Mouse (Mus musculus) spleen, postnatal 10 days (tissue): ENCODE measurements around the gene Atp5mpl.

ENCODE experiments used
- DNase-seq, 2 experiments: peaks; one replicate each; pipeline ENCODE4 v3.0.0; 2021 to 2022; ENCODE audit warnings: low spot score in 2 of 2

The Atp5mpl gene

DNA sequence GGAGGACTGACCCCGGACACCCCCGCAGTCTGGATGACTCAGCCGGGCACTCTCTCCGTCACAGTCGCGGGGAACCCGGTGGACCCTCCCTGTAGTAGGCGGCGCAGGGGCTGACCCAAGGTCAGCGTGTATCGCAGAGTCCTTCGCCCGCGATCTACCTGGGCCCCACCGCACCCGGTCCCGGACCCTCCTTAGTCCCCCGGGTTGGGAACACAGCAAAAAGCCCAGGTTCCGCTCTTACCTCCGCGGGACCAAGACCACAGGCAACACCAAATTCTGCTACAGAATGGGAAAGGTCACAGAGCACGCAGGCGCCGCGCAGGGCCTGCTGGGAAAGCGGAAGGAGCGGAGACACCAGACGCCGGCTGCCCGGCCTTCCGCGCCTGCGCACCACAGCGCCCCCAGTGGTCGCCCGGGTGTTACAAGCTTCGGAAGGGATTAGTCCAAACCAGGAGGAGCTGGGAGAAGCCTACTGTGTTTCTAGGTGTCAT is at the start of gene Atp5mpl:
Atp5mpl (minus strand) TSS at position 295 of the 491 bp plus-strand sequence.
- DNase-seq = peak; percentile 98

DNA sequence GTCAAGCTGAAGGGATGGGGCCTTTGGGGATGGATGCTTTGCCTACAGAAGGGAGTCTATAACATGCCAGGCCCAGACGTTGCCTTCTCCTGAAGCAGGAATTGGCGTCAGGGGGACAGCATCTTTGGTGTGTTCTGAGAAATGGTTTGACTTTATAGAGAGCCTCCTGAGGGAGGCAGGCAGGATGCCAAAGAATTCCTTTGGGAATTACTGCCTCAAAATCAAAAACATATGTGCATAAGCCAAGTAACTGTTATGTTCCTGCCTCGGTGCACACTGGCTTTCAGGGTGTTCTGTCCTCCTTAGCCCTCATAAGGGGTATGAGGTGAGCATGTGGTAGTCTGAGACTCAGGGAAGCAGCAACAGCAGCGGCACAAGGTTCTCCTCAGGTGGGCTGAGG is 49.6 kb upstream of the Atp5mpl start:
- DNase-seq = no peak

DNA sequence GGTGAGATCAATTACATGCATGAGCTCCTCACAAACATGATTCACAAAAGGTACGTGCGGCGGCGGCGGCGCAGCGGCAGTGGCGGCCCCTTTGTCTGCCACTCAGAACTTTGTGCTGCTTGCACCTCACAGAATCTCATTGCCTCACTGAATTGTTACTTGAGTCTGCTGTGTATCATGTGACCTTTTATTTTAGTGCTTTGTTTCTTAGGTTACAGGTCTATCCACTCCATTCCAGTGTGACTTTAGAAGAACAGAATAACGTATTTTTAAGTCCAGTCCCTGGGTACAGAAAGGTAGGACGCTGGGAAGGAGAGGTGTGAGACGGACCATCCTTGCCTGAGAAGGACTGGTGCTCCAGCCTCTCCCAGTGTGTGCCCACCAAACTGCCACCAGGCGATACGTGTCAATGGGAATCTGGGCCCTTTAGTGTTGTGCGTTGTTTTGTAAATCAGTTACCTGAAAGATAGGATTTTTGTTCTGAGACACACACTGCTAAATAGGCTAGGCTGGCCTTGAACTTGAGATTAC is 46.6 kb upstream of the Atp5mpl start:
- DNase-seq = no peak

DNA sequence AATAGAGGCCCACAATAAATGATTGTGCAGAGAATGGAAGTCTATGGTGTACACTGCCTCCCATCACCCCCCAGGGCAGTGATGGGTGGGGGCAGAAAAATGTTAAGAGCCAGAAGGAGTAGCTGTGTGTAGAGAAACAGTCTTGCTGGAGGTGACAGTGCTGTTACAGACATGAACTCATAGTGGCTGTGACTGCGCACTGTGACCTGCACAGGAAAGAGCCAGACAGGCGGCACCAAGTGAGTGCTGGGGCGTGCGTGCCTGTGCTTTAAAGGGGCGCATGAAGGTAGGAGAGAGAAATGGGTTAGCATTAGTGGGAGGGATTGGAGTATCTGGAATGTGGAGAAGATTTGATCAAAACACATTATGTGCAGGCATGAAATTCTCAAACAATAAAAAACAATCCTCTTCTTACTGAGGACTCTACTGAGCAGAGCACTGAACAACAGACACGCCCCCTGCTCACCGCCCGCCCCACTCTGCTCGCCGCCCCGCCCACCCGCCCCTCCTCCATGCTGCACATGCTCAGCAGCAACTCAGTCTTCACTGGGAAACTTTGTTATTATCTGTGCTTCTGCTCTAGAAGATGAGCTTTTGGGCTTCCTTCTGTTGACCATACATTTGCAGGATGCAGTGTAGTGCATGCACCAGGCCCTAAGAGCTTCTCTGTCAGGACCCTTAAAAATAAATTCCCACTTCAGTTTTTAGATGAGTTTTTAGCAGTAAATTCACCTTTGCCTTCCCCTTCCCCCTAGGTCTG is 45.9 kb upstream of the Atp5mpl start:
- DNase-seq = no peak

DNA sequence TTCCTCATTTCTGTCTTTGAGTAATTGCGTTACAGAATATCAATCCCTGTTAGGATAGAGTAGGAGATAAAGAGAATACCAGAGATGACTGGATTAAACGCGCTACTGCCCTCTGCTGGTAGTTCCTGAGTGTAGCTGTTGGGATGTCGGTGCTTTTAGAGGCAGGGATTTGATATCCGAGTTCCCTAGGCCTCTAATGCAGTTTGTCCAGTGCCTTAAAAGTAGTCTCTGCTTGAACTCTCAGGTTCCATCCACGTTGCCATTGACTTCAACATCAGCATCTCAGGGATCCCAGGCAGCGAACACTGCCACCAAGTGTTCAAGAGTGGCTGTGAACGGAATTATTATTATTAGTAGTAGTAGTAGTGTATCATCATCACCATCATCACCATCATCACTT is 34.4 kb upstream of the Atp5mpl start:
- DNase-seq = peak; percentile 39 to 75

DNA sequence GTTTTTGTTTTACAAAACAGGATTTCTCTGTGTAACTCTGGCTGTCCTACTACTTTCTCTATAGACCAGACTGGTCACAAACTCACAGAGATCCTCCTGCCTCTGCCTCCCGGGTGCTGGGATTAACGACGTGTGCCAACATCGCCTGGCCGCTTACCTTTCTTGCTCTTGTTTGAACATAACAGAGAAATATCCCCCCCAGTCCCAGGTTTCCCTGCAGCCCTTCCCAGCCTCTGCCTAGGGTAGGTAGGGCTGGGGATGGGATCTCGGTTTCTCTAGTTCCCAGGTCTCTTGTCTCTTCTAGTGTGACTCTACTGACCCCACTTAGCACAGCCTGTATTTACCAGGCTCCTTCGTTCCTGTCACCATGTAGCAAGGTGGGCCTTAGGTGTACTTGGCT is 33.0 kb upstream of the Atp5mpl start:
- no peak for DNase-seq

DNA sequence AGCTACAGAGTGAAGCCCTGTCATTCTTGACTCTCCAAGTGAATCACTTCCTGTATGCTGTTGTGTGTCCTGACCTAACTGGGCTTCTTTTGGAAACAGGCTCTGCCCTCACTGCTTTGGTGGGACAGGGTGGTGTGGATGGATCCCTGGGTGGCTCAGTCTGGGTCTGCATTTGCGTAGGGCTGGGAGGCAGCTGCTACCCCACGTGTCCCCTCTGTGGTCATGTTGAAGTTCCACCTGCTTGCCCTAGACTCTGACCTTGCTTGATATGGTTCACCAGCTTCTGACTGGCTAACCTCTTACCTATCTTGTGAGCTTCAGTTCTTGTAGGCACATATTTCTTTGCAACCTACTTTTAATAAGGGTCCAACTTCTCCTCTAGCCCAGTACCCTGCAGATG is 28.4 kb upstream of the Atp5mpl start:
- peak in 1 of 2 experiments; percentile 7 for DNase-seq

DNA sequence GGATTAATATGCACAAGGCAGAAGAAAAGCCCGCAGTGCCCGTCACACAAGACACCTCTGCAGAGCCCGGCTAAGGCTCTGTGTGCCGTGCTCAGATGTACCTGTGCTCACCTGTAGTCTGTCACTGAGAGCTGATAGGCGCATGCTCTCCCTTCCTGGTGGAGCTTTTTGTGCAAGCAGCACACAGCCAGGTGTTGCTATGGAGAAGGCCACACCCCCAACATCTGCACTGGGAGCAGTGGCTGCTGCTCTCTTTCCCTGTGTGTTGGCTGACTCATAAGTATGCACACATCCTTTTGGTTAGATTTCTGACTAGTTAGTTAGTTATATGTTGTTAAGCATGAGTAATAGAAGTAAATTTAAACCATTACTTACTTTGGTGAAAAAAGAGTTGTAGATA is 25.8 kb upstream of the Atp5mpl start:
- no peak for DNase-seq

DNA sequence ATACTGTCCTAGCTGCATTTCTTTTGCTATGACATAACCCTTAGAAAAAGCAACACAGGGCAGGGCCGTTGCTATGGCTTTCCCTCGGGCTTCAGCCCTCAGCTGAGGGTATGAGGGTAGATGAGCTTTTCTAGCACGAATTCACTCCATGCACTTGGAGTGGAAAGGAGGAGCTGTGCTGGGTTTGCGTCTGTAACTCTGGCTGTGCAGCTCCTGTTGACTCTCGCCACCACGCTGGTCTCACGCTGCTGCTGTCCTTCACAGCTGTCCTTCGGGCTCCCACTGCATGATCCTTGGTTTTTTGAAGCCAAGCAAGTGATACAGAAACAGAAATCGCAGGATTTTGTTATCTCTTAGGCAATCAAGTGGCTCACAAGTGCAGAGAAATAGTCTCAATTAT is 20.0 kb upstream of the Atp5mpl start:
- no peak for DNase-seq

DNA sequence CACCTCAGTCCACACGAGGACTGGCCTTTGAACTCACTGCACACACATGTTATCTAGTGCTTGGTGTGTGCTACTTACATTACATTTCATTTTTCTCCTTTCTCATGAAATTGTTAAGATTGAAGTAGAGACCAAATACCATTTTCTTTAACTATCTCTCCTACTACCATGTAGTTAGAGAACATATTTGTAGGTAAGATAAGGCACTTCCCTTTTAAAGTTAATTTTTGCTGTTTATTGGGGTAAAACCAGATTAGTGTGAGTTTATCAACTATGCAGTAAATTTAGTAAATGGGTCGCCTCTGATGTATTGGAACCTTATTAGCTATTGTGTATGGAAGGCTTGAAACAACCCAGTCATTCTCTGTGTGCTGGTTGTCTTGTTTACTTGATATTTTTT is 16.4 kb upstream of the Atp5mpl start:
- DNase-seq = no peak

DNA sequence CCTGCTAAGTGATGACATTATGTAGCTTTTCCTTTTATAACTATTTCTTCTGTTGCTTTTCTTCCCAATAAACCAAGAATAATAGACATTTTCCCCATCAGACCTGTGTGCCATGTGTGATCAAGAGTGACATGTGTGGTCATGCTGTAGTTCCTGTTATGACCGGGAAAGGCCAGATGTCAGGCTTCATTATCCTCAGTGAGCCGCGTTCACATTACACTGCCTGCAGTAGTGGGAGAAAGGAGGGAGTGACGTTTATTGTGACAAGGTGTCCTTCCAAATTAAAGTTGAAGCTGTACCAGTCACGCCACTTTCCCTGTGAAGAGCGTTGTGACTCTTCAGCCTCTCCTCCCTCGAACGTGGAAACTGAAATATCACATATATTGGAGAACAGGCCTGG is 15.1 kb upstream of the Atp5mpl start:
- DNase-seq = no peak

DNA sequence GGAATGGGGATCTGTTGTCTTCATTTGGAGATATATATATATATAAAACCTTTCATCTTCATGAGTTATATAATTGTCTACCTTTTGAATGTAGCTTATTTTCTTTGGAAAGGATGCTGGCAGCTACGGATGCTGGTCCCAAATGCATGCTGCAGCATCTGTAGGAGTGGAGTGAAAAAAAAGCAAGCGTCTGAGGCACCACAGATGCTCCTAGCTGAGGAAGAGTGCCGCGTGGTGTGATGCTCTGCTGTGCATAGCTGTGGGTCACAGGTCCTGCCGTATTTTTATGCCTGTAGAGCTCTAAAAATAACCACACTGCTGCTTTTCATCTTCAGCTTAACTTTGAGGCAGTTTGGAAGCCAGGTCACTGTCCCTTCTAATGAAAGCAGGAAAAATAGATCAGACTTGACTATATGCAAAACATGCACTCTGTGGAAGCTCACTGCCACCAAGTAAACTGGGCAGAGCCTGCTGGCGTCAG is 14.2 kb upstream of the Atp5mpl start, which contains the start of gene Rd3l:
Rd3l (minus strand) TSS at position 431 of the 481 bp plus-strand sequence.
- no peak for DNase-seq

DNA sequence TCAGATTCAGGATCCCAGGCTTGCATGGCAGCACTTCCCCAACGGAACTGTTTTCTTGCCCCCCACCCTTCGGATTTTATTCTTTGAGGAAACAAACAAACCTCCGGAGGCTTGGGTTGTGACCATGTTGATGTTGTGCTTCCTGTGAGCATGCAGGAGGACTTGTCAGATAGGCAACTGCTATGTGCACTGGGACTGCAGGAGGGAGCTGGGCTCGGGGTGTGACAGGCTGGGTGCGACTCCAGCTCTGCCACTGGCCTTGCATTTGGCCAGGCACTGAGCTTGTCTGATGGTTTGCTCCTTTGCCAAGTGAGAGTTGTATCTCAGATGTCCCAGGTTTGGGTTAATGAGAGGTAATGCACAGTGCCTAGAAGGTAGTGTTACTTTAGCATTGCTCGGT is 11.5 kb upstream of the Atp5mpl start:
- DNase-seq = no peak

DNA sequence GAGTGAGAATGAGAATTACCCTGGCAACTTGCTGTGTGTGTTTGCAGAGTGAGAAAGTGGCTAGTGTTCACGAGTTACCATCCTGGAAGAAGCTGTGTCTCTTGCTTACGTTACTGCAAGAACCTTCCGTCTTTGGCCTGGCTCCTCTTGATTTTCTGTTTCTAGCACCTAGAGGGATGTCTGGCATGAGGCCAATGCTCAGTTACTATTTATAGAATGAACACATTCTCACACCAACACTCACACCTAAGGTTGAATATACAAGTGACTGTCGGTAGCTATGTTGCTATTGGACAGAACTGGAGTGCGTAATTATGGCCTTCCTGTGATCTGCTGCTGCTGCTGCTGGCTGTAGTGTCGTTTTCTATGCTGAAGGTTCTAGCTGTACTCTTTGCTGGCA is 10.4 kb upstream of the Atp5mpl start:
- DNase-seq = no peak

DNA sequence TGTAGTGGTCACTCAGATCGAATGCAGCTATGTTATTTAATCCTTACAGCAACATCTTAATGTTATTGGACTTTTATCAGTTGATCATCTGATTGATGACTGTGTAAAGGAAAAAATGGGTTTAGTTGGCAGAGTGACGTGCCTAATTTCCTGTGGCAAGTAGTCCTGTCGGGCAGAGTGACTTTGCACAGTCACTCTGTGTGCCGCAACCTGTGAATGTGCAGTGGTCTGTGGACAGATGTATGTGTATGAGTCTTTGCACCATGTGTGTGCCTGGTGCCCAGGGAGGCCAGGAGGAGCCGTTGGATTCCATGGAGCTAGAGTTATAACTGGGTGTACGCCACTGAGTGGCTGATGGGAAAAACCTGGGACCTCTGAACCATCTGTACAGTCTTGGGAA is 7.8 kb upstream of the Atp5mpl start:
- DNase-seq = no peak

DNA sequence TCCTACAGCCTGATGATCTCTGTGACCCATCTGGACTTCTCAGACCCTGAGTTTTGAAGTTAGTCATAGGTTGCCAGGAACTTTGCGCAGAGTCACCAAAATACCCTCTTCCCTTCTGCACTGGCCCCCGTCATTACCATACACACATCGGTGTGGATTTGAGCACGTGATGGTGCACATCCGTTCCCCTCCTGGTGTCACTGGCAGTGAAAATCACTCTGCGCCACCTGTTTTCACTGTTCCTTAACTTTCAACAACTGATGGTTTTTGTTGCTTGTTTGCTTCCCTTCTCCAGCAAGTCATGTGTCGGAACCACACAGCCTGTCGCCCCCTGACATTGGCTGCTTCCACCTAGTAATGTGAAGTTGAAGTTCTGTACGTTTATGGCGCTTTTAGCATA is 5.7 kb upstream of the Atp5mpl start:
- no peak for DNase-seq

DNA sequence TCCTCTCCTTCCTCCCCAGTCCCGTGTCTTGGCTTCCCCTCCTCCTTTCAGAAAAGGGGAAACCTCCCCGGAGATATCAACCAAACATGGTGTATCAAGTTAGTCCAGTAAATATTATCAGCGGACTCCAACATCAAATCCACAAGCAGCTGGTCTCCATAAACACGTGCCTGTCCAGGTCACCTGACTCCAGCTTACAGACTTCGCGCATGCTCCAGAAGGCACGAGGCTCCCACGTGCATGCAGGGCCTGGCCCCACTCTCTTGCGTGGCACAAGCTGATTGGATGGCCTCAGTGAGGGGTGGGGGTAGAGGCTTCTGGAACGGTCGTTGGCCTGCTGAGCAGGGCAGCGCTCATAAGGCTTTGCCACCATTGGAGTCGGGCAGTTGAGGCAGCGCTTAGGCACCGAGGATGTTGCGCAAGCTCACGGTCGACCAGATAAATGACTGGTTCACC is 4.5 kb upstream of the Atp5mpl start, which contains the start of gene Tdrd9:
Tdrd9 (plus strand) TSS at position 329 of the 456 bp plus-strand sequence.
- no peak for DNase-seq

DNA sequence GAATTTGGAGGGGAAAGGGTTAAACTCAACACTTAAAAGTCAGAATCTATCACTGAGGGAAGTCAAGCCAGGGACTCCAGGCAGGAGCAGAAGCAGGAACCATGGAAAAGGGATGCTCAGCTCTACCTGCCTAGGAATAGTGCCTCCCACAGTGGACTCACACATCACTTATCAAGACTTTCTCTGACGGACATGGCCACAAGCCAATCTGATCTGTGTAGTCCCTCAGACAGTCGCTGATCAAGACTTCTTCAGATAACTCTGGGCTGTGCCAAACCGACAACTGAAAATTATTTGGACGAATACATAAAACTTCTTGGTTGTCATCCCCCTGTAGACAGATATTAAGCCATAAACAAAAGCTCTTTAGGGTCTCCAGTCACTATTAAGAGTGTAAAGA is 3.3 kb upstream of the Atp5mpl start:
- no peak for DNase-seq

DNA sequence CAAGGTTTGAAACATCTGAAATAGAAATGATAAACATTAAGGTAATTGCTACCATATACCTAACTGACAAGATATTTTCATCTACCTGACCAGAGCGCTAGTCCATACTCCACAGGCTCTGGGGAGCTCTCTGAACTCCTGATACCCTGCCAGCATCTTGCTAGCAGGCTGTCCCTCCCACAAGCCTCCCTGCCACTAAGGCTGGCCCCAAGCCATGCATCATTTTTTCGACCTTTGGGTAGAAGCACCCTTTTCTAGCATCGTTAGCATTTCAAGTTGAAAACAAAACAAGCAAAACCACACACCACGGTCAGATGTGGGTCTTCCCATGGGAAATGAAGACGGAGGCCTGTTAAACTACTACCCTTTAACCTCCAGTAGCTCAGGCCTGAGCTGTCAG is 3.4 kb downstream of the Atp5mpl start:
- no peak for DNase-seq

DNA sequence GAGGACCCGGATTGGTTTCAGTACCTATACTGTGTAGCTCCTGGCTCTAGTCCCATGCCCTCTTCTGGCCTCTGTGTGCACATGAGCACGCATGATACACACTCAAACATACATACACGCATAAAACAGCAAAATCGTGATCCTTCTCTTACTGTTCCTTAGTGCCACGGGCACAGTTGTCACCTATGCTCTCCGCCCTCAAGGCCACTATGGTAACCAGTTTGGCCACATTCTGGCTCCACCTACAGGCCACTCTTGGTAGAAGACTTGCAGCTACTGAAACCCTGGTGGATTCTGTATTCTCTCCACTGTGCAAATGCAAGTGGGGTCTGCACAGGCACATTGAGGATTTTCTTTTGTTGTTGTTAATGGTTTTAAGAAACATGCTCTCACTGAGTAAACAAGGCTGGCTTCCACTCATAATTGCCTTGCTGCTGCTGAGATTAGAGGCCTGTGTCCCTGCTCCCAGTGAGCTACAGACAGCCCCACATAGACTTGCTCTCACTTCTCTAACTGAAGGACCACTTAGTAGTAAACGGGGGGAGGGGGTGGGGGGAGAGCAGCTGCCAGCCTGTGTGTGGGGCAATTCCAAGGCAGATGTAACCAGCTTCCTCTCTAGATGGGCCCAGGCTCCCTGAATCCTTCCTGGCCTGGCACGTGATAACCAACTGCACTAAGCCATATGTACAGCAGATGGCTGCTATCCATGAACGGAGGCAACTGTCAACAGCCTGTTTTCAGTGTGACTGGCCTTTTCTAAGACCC is 8.5 kb downstream of the Atp5mpl start:
- peak; percentile 70 to 84 for DNase-seq

DNA sequence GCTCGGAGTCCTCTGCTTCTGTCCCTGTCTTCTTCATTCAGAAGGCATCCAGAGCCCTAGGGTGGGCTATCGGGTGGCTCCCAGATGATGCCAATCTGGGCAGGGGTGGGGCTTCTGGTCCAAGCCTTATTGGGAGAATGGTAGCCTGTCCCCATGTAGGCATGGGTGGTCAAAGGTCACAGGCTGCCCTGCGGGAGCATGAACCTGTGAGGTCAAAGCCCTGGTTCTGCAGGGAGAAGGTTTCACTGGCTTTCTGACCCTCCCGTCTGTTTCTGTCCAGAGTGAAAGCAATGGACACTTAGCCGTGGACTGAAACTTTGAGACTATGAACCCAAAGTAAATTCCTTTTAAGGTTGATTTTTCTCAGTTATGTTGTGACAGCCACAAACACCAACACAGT is 10.6 kb downstream of the Atp5mpl start:
- no peak for DNase-seq

DNA sequence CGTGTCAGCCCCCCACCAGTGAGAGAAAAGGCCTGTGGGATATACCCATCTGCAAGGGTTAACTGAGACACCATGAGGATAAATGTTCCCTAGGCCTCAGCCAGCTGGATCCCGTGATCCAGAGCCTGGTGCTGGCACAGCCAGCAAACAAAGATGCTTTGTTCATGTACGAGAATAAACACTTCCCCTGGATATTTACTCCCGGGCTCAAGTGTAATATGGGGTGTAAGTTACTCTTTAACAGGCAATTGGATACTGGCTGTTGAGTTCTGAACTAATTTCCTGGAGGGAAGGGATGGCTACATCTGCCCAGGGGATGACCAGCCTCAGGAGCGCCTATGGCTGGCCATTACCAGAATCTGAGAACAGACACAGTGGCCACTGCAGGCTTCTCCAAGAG is 15.1 kb downstream of the Atp5mpl start:
- DNase-seq = no peak
